Comparison of ENCODE assay signal across 20 mouse cellular contexts in genomic region chr12:98998662-98999428, GRCm38 (mm10).
DNase-seq lines count a peak whose midpoint lies in the region; ATAC-seq lines count a peak whose summit lies in the region.
"Had no signal": no experiment of that assay in that cellular context is flagged by ENCODE, and none has a peak within 500 bp of the region (broad histone marks: within the 10 kb centered on the region; RNA-seq: fewer than 3 reads in every experiment).

No protein-coding gene starts in this region.

- DNase-seq in 416B (ENCODE audit: low read depth) = peak; percentile 46
- peak; percentile 18 for DNase-seq in A20 (ENCODE audit: low read depth, low spot score)
- DNase-seq in thymus, postnatal 14 days = peak; percentile 38
- no peak for DNase-seq in kidney, adult 18-20 months
- no peak for DNase-seq in frontal cortex, postnatal 36 days (ENCODE audit: low spot score in 2 of 2)
- DNase-seq in gastrocnemius, adult 18-20 months (ENCODE audit: low spot score) = no peak
- DNase-seq: adrenal gland, postnatal 36 days; cerebellum, adult 8-10 months; cerebellum, postnatal 25 days; gastrocnemius, postnatal 10 days; heart, postnatal 36 days; kidney, adult 9 months; kidney, postnatal 10 days; lung, embryonic 14.5 days; retina, postnatal 1 day; right cerebral cortex, postnatal 25 days; spleen, adult 18-20 months had no signal

- ATAC-seq in hematopoietic stem cell, adult 5-6 weeks (replicated peaks in 1 of 2; ENCODE audit: insufficient read depth in 1 of 2, low FRiP score in 2 of 2, low TSS enrichment in 1 of 2, low read depth in 1 of 2, poor library complexity in 2 of 2, severe bottlenecking in 2 of 2) = peak; percentile 29 to 58; a peak in 3 of 4 replicates
- ATAC-seq: forebrain, embryonic 15.5 days; intestine, embryonic 16.5 days had no signal

Comparison
In these comparisons a context has a peak if more than half of its experiments do, and no peak if none do; other contexts are left out.
1. DNase-seq: peak in 416B (single experiment), A20 (single experiment) and thymus, postnatal 14 days (single experiment); none in kidney, adult 18-20 months (single experiment), frontal cortex, postnatal 36 days (0 of 2) and gastrocnemius, adult 18-20 months (single experiment).